Mouse (Mus musculus): ENCODE results near the gene Tmem217.

Gene Tmem217

GRCm38 (mm10) chr17:29552162-29552732 is at the start of gene Tmem217:
Tmem217 (minus strand) TSS chr17:29552385.
- DNase-seq (ENCODE audit: low spot score in 2 of 2) = no peak

GRCm38 (mm10) chr17:29601391-29601790 is 49.2 kb upstream of the Tmem217 start:
- no peak for DNase-seq (ENCODE audit: low spot score in 2 of 2)

GRCm38 (mm10) chr17:29599537-29599936 is 47.4 kb upstream of the Tmem217 start:
- no peak for DNase-seq (ENCODE audit: low spot score in 2 of 2)

GRCm38 (mm10) chr17:29599051-29599450 is 46.9 kb upstream of the Tmem217 start:
- DNase-seq (ENCODE audit: low spot score in 2 of 2) = no peak

- no peak for DNase-seq (ENCODE audit: low spot score in 2 of 2)
Observed at GRCm38 (mm10) chr17:29596771-29597132, 44.6 kb upstream of the Tmem217 start.

DNA sequence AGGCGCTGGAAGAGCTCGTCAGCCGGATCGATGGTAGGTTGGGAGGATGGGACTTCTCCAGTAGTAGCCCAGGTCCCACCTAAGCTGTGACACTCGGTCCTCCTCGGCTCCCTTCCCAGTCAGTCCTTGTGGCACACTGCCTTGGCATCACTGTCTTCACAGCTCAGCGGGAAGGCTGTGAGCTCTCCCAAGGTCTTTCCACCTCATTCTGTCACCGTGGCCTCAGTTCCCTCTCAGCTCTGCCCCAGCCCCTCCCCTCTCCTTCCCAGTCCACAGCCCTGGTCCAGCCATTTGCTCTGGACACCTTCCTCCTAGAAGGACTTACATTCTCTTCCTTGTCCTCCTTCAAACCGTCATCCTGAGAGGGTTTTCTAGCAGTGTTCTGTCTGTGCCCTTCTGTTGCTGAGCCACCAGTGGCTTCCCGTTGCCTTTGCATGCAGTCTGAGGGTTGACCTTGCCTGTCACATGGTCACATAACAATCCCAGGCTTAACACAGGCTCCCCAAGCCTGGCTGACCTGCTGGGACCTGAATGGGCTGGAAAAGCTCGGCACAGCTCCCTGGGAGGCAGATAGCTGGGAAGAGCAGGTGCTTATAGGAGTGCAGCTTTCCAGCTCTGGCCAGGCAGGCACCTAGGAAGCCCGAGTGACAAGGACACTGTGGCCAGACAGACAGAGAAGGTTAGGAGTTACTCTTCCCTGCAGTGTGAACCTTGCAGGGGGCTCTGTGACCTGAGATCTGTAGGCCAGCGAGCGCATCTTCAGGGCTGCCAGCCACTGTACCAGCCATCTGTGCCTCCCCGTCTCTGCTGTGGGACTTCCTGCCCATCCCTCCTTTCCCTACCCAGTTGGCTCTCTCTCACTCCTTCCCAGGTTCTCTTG is 43.9 kb upstream of the Tmem217 start:
- DNase-seq (ENCODE audit: low spot score in 2 of 2) = no peak

GRCm38 (mm10) chr17:29589221-29589898 is 37.2 kb upstream of the Tmem217 start:
- DNase-seq (ENCODE audit: low spot score in 2 of 2) = no peak

- DNase-seq (ENCODE audit: low spot score in 2 of 2) = no peak
Observed at GRCm38 (mm10) chr17:29586921-29587320, 34.7 kb upstream of the Tmem217 start.

GRCm38 (mm10) chr17:29585446-29585845 is 33.3 kb upstream of the Tmem217 start:
- peak; percentile 41 to 48 for DNase-seq (ENCODE audit: low spot score in 2 of 2)

DNA sequence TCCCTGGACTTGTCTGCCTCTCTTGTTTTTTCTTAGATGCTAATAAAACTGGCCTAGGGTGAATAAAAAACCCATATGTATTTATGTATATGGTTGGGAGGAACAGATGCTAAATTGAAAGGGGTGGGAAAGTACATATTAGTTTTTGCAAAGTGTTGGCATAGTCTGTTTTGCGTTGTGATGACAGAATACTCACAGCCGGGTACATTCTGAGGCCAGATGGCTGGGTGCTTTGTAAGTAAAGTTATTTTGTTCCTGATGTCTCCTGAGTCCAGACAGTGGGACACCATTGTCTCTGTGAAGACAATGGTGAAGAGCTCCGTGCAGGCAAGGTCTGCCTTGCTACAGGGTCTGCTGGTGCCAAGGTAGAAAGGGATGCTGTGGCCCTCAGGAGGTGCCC is 32.6 kb upstream of the Tmem217 start:
- no peak for DNase-seq (ENCODE audit: low spot score in 2 of 2)

- DNase-seq (ENCODE audit: low spot score in 2 of 2) = peak; percentile 39 to 44
Observed at GRCm38 (mm10) chr17:29584306-29584705, 32.1 kb upstream of the Tmem217 start.

DNA sequence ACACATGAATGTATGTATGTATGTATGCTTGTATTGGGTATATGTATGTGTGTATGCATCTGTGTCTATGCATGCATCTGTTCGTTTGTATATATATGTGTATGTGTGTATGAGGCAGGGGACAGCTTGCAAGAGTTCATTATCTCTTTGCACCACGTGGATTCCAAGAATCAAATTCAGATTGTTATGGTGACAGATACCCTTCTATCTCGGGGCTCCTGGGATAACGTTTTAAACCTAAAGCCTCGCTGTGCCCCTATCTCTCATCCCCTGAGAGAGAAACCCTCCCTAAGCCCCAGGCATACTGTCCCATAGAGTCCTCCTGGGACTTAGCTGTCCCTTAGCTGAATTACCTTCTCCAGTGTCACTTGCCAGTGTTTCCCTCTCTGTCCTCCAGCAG is 31.4 kb upstream of the Tmem217 start:
- DNase-seq (ENCODE audit: low spot score in 2 of 2) = no peak

GRCm38 (mm10) chr17:29579579-29580126 is 27.5 kb upstream of the Tmem217 start:
- DNase-seq (ENCODE audit: low spot score in 2 of 2) = no peak

- no peak for DNase-seq (ENCODE audit: low spot score in 2 of 2)
Observed at GRCm38 (mm10) chr17:29569831-29570230, 17.6 kb upstream of the Tmem217 start.

- no peak for DNase-seq (ENCODE audit: low spot score in 2 of 2)
Observed at GRCm38 (mm10) chr17:29568435-29568834, 16.2 kb upstream of the Tmem217 start.

DNA sequence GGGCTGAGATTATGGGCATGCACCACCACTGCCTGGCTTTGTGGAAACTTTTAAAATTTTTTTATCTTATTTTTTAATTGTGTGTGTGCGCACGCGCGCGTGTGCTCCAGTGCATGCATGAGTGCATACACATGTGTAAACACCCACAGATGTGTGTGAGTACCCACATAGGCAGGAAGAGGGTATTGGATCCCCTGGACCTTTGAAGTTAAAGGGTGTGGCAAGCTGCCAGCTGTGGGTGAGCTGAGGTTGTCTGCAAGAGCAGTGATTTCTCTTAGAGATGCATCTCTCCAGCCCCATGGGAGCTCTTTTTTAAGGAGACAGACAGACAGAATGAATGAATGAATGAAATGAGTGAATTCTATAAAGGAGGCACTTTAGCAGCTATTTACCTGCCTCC is 13.3 kb upstream of the Tmem217 start:
- no peak for DNase-seq (ENCODE audit: low spot score in 2 of 2)

- DNase-seq (ENCODE audit: low spot score in 2 of 2) = no peak
Observed at GRCm38 (mm10) chr17:29558476-29558875, 6.3 kb upstream of the Tmem217 start.

DNA sequence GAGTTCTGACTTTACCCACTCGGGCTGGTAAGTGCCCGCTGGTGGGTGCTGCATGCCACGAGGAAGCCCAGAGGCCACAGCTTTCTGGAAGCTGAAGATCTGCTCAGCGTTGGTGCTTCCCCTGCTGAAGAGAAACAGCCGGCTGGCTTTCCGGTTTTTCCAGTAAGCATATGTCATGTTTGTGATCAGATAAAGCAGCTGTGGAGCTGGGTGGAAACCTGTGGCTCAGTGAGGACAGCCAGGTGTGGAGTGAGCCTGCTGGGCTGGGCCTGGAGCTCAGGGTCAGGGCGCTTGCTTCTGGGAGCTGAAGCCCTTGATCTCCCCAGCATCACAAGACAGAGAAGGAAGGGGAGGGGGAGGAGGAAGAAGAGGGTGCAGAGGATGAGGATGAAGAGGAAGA is 4.7 kb upstream of the Tmem217 start:
- peak in 1 of 2 experiments; percentile 8 for DNase-seq (ENCODE audit: low spot score in 2 of 2)

DNA sequence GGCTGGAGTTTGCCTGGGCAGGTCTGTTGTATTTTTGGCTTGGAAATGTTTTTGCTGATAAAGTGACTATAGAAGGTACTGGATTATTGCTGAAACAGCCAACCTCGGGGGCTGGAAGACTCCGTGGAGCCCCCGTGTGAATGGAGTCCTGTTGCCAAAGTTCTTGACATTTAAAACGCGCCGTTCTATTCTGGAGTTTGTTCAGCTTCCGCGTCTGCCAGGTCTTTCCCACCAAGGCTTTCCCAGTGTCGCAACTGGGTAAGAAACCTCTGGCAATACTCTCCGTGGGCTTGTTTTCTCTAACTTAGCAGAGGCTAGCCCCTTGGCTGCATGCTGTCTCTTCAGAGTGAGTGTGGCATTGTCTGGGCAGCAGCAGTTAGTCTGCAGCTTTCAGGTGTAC is 4.3 kb upstream of the Tmem217 start:
- no peak for DNase-seq (ENCODE audit: low spot score in 2 of 2)

GRCm38 (mm10) chr17:29554176-29554575 is 2.0 kb upstream of the Tmem217 start:
- DNase-seq (ENCODE audit: low spot score in 2 of 2) = no peak

DNA sequence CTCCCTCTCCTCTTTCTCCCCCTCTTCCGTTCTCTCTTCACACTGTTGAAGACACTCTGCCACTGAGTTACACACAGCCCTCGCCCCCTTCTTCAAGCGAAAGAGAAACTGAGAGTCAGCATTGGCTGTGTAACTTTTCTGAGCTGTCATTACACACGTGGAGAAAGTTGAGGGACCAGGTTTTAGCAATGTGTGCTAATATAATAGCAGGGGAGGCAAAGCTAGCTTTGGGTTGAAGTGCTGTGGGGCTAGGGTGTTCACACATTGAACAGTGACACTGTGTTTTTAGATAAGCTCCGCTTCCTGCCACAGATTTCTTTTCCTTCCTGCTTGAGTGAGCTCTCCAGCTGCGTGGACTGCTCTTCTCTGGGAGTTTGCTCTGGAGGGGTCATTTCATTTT is 1.2 kb downstream of the Tmem217 start:
- DNase-seq (ENCODE audit: low spot score in 2 of 2) = peak in 1 of 2 experiments; percentile 16
